Mouse (Mus musculus) spleen, adult 18-20 months (tissue): ENCODE results near the gene Tex2.
"Not testable (repeated sequence)": the region's sequence is repeated elsewhere in the genome, so short reads cannot be mapped to it uniquely, and the experiment has no call there.

ENCODE experiments used
- DNase-seq, 2 experiments: peaks; one replicate each; pipeline ENCODE4 v3.0.0; 2022; ENCODE audit warnings: mixed read lengths in 2 of 2

Tex2 gene

DNA sequence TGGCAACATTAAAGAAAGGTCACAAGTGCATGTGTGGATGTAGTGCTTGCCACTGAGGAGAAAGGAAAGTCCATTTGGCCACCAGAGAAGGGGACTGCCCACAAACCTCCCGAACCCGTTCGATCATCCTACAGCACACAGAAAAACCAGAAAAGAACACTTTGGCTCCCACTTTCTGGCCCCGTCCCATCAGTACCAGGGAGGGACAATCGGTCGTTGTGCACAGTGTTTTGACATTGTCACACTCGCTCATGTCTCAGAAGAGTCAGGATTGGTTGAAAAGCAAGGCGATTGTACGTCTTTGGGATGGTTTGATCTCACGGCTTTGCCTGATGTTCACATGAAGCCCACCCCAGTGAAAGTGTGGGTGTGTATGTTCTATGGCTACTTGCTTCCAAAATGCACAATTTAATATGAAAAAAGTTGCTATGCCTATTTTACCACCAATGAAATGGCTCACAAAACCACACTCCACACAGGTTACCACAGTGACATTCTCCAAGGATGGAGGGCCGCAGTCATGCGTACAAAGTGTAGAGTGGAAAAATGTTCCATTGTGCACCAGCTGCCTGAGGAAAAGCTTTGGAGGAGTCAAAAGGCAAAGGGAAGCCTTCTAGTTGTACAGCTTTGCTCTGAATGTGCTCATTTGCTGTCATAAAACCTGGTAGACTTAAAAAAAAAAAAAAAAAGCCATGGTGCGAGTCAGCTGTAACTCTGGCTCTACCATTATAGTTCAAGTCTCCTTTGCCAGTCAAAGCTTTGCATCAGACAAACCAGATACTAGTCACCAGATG, 110.4 kb downstream of the Tex2 start:
- DNase-seq = no peak

DNA sequence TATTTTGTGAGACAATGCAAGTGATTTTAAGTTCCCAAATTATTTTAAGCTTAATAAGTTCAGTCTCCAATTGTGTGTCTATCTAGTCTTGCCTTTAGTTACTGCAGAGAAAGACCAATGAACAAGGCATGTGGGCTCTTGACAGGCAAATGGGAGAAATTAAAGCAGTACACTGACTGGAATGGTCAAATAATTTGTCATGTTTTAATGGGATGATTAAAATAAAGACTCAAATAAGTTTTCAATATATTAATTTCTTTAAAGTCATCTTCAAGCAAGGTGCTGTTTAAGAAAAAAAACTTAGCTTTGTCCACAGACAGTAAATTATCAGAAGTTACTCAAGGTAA, 111.1 kb downstream of the Tex2 start:
- no peak for DNase-seq

DNA sequence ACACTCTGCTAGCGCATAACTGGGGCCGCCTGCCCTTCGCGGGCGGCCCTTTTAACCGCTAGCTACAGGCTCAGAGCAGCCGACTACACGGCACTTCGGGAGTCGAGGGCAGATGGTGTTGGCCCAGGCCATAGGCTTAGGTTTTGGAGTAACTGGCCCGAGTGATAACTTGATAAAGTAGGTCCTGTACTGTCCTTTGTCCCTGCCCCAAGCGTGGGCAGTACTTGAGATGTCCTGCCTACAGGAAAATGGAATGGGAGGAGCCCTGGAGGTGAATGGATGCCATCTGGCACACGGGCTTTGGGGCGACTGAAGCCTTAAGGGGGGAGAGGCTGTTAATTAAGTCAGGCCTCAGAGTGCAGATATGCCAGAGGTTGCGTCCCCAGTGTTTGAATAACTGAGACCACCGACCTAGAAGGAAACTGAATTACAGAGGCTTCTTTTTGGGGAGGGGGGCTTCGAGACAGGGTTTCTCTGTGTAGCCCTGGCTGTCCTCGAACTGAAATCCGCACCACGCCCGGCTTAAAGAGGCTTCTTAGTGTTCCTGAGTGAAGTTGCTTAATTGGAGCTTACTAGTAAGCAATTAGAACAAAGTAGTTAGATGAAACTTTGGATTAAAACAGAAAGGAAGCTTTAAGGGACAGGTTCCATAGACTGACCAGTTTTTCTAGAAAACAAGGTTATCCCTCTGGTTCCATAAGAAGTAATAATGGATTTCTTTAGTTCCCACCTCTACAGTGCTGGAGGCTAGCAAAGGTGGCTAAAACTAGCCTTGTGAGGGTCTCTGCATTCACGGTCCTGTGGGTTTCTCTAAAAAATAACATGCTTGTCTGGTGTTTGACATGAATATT, 111.7 kb downstream of the Tex2 start:
- DNase-seq = peak in 1 of 2 experiments; percentile 44

DNA sequence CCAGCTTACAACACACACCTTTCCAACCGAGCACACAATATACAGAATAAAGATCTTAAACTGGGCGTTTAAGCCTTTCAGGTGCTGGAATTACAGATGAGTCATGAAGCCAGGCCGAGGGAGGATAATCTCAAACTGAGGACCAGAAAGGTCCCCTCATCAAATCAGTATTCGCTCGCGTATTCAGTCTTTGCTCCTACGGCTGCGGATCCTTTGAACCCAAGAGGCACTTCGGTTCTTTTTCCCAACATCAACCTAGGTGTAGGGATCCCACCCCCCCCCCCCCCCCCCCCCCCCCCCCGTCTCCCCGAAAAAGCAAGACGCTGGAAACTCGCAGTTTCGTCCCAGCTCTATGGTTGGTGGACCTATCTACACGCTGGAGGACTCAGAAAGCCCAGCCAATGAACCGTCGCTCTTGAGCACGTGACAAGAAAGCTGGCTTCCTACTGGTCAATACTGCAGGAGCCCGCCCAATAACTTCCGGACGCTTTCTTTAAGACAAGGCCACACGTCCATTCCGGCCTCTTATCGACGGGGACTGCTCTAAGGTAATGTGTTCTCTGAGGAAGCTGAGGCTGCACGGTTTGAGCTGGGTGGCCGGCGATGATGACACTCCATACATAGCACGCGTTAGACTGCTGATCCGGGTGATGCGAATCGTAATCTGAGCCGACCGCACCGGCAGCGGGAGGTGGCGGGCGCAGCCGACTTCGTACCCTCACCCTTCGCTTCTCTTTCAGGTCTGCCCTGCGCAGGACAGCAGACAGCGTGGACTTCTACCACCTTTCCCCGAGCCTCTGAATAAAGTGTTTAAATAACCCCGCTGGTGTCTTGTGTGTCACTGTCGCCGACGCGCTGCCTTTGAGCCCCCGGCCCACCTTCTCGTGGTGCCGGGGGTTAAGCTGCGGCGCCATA, 112.6 kb downstream of the Tex2 start:
- DNase-seq = peak; percentile 86

DNA sequence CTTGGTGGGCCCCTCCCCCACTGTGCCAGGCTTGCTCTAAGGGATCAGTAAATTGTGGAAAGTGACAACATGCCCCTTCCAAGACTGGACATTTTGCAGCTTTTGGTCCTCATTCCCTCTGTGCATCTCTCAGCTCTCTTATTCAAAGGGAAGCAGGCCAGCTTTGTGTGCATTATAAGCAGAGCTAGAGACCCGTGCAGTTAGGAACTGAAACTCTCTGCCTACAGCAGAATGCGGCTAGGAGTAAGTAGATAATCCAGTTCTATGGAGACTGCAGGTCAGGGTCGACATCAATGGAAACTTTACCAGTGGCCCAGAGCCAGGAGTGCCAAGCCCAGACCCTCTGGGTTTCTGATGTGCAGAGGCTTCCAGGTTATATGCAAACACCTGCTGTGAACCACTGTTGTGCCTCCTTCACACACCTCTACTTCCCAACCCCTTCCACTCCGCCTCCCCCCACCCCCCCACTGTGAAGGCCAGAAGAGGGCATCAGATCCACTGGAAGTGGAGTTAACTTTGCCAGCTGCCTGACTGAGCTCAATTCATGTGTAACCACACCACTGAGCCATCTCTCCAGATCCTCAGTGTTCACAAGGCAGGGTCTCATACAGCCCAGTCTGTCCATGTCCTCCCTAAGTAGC, 114.4 kb downstream of the Tex2 start:
- DNase-seq = no peak

DNA sequence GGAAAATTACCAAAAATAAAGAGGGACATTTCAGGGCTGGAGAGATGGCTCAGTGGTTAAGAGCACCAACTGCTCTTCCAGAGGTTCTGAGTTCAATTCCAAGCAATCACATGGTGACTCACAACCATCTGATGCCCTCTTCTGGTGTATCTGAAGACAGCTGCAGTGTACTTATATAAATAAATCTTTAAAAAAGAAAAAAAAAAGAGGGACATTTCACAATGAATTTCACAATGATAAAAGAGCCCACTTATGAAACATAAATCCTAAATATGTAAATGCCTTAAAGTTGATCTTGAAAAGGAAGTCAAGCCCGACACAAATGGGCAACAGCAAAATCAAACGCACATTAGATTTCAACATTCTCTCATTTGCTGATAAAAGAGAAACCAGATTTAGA, 115.3 kb downstream of the Tex2 start:
- DNase-seq = no peak

DNA sequence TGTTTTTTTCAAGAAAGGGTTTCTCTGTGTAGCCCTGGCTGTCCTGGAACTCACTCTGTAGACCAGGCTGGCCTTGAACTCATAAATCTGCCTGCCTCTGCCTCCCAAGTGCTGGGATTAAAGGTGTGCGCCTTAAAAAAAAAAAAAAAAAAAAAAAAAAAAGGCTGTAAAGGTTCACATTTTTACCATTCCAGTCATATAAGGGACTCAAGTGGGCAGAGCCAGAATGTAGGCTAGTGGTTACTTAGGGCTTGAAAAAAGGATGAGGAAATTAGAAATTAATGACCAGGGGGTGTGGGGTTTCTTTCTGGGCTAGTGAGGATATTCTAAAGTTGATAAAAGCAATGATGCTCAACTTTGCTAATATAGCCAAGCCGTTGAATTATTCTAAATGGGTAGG, 116.2 kb downstream of the Tex2 start:
- not testable (repeated sequence) for DNase-seq

DNA sequence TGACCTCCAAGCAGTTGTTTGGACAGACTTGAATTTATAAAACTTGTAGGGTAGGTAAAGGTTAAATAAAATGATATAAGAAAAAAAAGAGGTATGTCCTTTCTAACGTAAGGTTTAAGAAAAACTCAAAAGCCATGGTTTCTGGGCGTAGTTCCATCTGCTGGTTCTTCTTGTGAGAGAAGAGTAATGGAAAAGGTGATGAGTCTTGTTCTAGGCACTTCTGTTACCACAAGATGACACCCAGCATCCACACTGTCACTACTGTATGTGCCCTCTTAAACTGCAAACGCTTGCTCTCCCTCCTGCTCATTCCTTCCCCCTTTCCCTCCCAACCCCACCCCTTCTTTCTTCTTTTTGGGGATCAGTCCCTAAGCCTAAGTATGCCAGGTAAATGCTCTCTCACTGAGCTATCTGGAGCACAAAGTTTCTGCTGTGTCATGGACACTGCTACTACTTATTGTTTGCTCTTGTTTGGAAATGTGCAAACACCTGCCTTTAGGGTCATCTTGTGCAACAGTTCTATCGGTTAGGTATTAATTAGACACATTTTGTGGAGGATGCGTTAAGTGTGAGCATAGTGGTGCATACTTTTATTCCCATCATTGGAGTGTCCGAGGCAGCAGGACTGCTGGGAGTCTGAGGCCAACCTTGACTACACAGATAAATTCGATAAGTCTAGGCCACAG, 120.1 kb downstream of the Tex2 start:
- no peak for DNase-seq

DNA sequence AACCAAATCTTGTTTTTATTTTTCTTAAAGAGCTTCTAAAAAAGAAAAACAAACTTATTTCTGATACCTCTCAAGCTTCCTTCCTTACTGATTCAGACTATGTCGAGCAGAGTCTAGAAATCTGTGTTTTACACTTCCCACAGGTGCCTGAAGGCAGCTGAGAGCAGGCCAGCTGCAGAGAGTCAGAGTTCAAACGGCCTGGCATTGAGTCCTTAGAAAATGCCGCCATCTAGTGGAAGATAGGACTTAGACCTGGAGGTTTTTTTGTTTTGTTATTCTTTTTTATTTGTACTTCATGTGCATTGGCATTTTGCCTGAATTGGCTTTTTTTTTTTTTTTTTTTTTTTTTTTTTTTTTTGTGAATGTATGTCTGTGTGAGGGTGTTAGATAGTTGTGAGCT, 121.8 kb downstream of the Tex2 start:
- no peak for DNase-seq

DNA sequence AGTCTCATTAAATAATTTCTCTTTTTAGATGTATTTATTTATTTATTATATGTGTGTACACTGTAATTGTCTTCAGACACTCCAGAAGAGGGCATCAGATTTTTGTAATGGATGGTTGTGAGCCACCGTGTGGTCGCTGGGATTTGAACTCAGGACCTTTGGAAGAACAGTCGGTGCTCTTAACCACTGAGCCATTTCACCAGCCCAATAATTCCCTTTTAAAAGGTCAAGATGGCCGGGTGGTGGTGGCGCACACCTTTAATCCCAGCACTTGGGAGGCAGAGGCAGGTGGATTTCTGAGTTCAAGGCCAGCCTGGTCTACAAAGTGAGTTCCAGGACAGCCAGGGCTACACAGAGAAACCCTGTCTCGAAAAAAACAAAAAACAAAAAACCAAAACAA, 122.6 kb downstream of the Tex2 start:
- not testable (repeated sequence) for DNase-seq

DNA sequence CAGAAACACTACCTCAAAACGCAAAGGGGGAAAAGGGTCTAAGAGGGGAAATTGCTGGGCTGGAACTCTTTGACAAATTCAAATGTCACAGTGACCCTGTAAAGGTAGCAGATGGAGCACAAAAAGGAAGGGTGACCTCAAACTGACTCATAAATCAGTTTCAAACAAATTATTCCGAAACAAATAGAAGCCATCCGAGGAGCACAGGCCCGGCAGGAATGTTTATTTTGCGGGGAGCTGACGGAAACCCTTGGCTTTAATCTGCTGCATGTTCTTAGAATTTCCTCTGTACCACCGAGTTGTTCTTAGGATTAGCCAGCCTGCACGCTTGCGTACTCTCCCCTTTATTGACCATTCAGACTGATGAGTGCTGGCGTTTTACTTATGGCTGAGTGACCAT, 123.2 kb downstream of the Tex2 start:
- no peak for DNase-seq

DNA sequence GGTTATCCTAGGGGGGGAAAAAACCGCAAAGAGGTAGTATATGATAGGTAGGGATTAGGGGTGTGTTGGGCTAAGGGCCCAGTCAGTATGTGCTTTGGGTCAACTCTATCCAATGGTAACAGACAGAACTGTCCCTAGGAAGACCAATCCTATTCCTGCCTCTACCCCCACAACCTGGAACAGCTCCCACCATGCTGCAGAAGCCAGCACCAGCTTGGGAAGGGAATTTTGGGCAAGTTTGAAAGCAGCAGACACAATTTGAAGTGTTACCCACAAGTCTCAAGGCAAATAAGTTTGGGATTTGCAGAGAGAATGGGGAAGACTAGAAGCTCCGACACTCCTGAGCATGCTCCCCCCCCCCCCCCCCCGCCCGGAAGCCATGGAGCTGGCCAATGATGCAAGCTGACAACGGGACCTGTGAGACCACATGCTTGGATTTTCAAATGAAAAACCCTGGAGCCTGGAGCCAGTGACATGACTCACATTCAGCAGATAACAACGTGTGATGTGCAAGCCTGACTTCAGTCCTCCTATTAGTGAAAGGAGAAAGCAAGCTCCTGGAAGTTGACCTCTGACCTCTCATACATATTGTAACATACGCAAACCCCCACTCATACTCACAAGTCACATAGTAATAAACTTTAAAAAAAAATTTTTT, 124.1 kb downstream of the Tex2 start:
- DNase-seq = no peak

DNA sequence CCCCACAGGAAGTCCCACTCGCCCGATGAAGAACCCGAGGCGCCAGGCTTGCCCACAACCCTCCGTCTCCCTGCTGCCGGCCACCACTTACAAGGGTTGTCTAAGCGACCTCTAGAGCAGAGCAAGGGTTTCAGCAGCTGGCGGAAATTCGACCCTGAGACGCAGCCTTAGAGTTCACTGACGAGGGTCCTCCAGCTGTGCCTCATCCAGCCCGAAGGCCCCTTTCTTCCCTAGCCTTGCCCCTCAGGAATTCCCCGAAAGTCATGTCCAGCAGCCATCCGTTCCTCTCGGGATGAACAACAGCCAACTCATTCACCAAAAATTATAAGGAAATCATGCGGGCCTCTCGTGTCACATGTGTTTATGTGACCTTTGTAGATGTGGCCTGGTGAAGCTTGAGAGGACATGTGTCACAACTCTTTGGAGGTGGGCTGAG, 125.1 kb downstream of the Tex2 start:
- no peak for DNase-seq

DNA sequence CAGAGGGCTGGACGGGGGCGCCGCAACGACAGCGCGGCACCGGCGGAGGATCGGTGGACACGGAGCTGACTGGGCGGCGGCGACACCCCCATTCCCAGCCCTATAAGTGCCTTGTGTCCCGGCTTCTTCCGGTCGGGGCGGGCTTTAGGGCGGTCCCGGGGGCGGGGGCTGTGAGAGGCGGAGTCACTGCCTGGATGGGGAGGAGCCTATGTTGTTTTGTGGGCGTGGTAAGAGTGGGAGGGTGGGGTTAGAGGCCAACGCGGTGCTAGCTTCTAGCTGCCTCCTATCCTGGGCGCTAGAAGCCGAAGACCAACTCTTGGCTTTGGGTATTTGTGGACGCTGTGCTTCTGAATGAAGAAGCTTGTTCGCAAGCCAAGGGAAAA, 125.5 kb downstream of the Tex2 start, which contains the start of gene Ern1:
TSS of gene Ern1 (minus strand) at position 120 of the 383 bp plus-strand sequence.
- peak; percentile 93 to 98 for DNase-seq

DNA sequence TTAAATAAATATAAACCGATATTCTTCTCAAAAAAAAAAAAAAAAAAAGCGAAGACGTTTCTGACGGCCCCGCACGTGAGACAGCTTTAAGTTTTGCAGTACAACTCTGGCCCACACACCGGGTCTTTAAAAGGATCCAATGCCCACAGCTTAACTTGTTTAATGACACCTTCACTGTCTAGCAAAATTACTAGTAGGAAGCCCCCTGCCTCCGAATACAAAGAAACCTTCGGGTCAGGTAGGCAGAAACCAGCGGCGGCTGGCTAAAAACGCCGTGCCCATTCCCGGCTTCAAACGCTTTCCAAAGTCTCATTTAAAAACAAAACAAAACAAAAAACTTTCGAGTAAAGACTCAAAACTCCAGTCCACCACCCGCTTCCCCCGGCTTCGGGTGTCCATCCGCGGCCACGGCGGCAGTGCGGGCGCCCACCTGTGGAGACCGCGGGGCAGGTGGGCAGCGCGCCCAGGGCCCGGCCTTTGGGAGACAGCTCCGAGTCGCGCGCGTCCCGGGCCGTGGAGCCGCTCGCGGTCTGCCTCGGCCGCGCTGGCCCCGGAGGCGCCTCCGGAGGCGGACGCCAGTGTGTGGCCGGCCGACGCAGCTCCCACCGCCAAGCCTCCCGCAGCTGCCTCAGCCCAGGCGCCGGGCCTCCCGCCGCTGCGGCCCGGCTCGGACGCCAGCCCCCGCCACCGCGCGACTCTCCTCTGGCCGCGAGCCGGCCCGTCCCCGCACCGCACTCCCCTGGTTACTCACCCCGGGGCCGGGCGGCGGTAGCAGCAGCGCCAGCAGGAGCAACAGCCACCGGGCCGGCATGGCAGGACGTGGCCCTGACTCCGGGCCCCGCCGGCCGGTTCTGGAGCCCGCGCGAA, 126.1 kb downstream of the Tex2 start:
- no peak for DNase-seq

DNA sequence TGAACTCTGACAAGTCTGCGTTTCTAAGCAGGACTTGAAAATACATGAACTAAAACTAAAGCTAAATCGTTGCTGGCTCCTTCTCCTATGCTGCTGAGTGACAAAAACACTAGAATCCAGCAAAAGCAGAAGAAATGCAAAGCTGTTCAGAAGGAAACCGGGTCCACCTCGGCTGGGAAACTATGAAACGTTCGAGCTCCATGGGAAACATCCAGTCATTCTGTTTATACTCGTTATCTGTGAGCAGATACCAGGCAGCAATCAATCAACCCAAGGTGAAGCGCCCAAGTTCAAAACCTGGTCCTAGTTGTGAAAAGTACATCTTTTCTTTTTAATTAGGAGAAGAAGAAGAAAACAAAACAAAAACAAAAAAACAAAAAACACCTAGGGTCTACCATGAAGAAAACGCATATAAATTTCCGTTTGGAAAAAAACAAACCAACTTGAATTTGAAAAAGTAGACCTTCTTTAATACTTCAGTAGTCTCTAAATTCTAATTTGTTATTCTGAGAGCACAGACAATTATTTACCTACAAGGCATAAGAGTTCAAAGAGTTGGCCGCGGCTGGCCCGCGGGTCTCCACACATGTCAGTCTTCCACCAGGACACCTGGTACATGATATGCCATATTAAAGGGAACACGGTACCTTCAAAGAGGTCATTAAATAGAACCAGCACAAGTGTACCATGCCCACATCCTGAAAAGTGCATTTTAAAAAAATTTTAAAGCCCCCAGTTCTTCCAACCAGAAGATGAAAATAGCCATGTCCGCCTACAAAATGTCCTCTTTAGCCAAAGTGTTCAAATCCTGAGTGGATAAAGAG, 127.0 kb downstream of the Tex2 start:
- no peak for DNase-seq

DNA sequence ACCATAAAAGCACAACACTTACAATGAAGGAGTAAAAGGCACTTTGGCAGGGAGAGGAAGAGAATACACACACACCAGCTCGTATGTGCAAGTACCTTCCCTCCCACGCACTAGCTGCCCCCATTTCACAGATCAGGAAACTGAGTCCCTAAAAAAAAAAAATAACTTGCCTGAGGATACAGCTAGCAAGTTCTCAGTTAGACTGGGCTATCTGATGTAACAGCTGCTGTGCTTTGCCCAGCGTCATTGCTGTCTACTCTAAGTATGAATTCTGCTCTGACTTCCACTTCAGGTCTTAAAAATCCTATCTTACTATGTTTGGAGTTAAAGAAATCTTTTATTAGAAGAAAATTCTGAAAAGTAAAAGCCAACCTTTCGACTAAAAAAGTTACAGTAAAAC, 127.6 kb downstream of the Tex2 start:
- no peak for DNase-seq

DNA sequence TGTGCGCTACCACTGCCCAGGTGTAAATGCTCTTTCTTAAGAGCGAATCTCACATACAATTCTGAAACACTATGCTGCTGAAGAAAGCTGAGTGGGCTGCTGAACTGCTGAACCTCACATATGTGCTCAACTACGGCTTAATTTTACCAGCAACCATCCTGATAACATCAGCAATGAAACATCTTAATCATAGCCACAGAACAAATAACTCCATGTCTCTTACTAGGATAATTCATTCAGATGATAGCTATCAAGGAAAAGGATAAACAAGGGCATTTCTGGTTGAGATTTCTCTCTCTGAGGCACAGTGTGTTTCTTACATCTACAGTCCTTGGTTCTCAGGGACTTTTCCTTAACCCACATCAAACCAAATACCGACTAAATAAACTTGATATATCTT, 128.3 kb downstream of the Tex2 start:
- no peak for DNase-seq

DNA sequence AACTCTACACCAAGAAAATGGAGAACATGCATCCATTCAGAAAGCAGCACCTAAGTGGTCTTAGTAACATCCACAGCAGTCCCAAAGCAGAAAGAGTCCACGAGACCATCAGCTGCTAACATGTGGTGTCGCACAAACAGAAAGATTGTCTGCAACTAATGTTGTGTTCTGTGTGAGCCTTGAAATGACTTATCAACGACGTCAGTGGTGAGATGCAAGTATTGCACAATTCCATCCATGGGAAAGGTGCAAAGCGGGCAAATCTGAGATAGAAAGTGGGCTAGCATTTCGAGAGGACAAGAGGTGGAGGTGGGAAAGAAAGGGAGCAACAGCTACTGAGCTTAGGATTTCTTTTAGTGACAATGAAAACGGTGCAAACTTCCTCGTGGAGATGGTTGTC, 130.4 kb downstream of the Tex2 start:
- DNase-seq = no peak
